Mouse (Mus musculus): ENCODE results near the gene Nlrc5.

DNA sequence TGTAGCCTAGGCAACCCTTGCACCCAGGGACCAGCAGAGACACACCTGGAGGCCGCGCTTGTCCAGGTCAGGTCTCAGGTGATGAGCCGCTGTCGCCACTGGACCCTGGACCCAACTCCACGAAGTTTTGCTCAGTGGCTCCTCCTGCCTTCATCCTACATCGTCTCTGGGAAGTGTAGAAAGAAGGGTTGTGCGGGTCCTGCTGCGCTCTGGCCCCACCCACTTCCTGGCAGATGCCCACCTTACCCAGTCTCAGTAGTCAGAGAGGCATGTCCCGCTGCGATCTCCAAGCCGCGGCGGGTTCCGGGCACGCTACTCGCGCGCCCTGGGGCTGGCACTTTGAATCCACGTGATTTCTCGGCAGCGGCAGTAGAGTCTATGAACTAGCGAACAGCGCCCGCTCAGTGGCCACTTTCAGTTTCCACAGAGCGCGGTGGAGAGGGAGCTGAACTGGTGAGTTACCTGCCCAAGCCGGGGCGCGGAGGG lies at the start of gene Nlrc5:
- TF ChIP-seq CTCF (IDR thresholded peaks at IDR 0.05; ENCODE audit: borderline replicate concordance, insufficient read depth, low read depth, low read length), result no peak
- no peak for TF ChIP-seq POLR2A (IDR thresholded peaks at IDR 0.05; ENCODE audit: borderline replicate concordance, insufficient read depth, low read length)

Data from cerebellum, adult 2 months (tissue).